9 mouse cellular contexts compared by ENCODE assay signal in the genomic region with DNA sequence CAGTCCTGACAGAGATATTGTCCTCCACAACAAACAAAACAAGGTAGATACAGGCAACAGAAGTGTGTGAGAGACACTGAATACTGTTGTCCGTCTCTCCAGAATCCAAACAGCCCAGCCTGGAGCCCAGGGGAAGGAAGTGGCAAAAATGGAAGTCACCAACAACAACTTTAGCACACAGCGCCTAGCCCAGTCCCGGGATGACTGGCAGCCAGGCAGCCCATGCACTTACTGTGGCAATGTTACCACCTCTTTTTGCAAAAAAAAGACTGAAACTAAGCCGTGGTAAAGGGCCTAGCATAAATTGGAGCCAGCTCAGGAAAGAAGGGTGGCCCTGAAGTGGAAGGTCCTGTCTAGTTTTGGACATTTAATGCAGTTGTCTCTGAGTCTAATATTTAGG. TPM values are rescaled to one million over a fixed set of nuclear protein-coding genes. Genes with fewer than 3 reads are reported as not detected.
DNase-seq lines count a peak whose midpoint lies in the region; ATAC-seq and TF ChIP-seq lines count a peak whose summit lies in the region.
"Had no signal": no experiment of that assay in that cellular context is flagged by ENCODE, and none has a peak within 500 bp of the region (broad histone marks: within the 10 kb centered on the region; RNA-seq: fewer than 3 reads in every experiment).

No protein-coding gene starts in this region.

- H3K9me3 ChIP-seq in hindbrain, embryonic 12.5 days (replicated peaks) = no peaks in the 10 kb centered on the region

- TF ChIP-seq CTCF in kidney, adult 2 months (conservative IDR thresholded peaks at IDR 0.05; ENCODE audit: insufficient read depth, insufficient read length, low read depth, low read length) = no peak

- peak overlapping the region; percentile 87 for H3K9ac ChIP-seq in hindbrain, embryonic 12.5 days

- H3K4me2 ChIP-seq in hindbrain, embryonic 12.5 days (replicated peaks) = peak overlapping the region; percentile 96

- no peaks in the 10 kb centered on the region for H3K36me3 ChIP-seq in kidney, adult 2 months (ENCODE audit: control insufficient read depth, insufficient read depth, low read length)
- peaks cover 37% of the 10 kb centered on the region for H3K36me3 ChIP-seq in hindbrain, embryonic 12.5 days

- no peaks in the 10 kb centered on the region for H3K27me3 ChIP-seq in kidney, adult 2 months (replicated peaks; ENCODE audit: control insufficient read depth, insufficient read depth, low read length)
- no peaks in the 10 kb centered on the region for H3K27me3 ChIP-seq in hindbrain, embryonic 12.5 days

- peak; percentile 27 for DNase-seq in kidney, adult 2 months
- DNase-seq in kidney, adult 8-10 months = no peak
- peak; percentile 47 for DNase-seq in adipocyte (ENCODE audit: low spot score)
- DNase-seq in lung, postnatal 14 days = peak; percentile 15
- no peak for DNase-seq in right cerebral cortex, adult 18-20 months
- DNase-seq in left cerebral cortex, adult 8-10 months (ENCODE audit: low spot score in 2 of 2) = no peak
- DNase-seq in layer of hippocampus, adult 8-10 months (ENCODE audit: low spot score in 2 of 2) = no peak

- H3K4me3 ChIP-seq in kidney, adult 2 months (ENCODE audit: insufficient read depth, low read depth, low read length) = peak overlapping the region; percentile 90
- peak overlapping the region; percentile 90 for H3K4me3 ChIP-seq in hindbrain, embryonic 12.5 days

- peak overlapping the region; percentile 55 for H3K27ac ChIP-seq in kidney, adult 2 months (ENCODE audit: insufficient read depth, low read depth, low read length)
- 0 out of 2 replicates have a peak overlapping the region, but pooled peaks have one; percentile 24 for H3K27ac ChIP-seq in hindbrain, embryonic 12.5 days

- no peak for TF ChIP-seq POLR2A in kidney, adult 2 months (IDR thresholded peaks at IDR 0.05; ENCODE audit: low read depth, low read length)

- no peak for ATAC-seq in hindbrain, embryonic 12.5 days (ENCODE audit: low FRiP score)

- H3K4me1 ChIP-seq in kidney, adult 2 months (ENCODE audit: control insufficient read depth, insufficient read depth, low read length) = peaks cover 8% of the 10 kb centered on the region; the same call in 1 of the 2 replicates
- peaks cover 12% of the 10 kb centered on the region for H3K4me1 ChIP-seq in hindbrain, embryonic 12.5 days

- 0% methylated on average over 4 of the region's 4 CpGs for WGBS in kidney, adult 2 months
- WGBS in hindbrain, embryonic 12.5 days = 14% methylated on average over 4 of the region's 4 CpGs

RNA-seq across cellular contexts. Expression of a gene that starts 0.8 kb away (rescaled TPM):
- 22.1 and 24.8 TPM in 2 replicates for polyA plus RNA-seq in kidney, adult 2 months (2012; rRNA removed)
- polyA plus RNA-seq in hindbrain, embryonic 12.5 days (2016; fragmentation: Nextera tagmentation; extraction: Ambion mirVana) = 12.8 and 14.6 TPM in 2 replicates
- 10 to 100 TPM; 20.1 to 24.4 (median 22.4) TPM for total RNA-seq in left cerebral cortex, adult 8-10 months (2022)
- 10 to 100 TPM; 24.0 to 28.4 (median 26.2) TPM for total RNA-seq in layer of hippocampus, adult 8-10 months (2022)

RNA-seq across cellular contexts. Expression of a gene that starts 1.2 kb away (rescaled TPM):
- 0.05 TPM in 1 of 2 replicates, not detected in the other for polyA plus RNA-seq in kidney, adult 2 months (2012; rRNA removed)
- 0.84 and 1.5 TPM in 2 replicates for polyA plus RNA-seq in hindbrain, embryonic 12.5 days (2016; fragmentation: Nextera tagmentation; extraction: Ambion mirVana)
- total RNA-seq in left cerebral cortex, adult 8-10 months (2022) = under 1 TPM in 1 of 4 experiments, not detected in 3; 0.16 TPM
- under 1 TPM in 3 of 4 experiments, not detected in 1; 0.18 to 0.49 (median 0.31) TPM for total RNA-seq in layer of hippocampus, adult 8-10 months (2022)
- total RNA-seq: common myeloid progenitor, adult 5-6 weeks had no signal

RNA-seq across cellular contexts. Expression of a gene that starts 26.7 kb away (rescaled TPM):
- 6.7 and 7.3 TPM in 2 replicates for polyA plus RNA-seq in kidney, adult 2 months (2012; rRNA removed)
- 63.8 and 64.5 TPM in 2 replicates for polyA plus RNA-seq in hindbrain, embryonic 12.5 days (2016; fragmentation: Nextera tagmentation; extraction: Ambion mirVana)
- total RNA-seq in left cerebral cortex, adult 8-10 months (2022) = 10 to 100 TPM; 14.4 to 17.8 (median 16.0) TPM
- 10 to 100 TPM; 11.6 to 18.5 (median 14.0) TPM for total RNA-seq in layer of hippocampus, adult 8-10 months (2022)

RNA-seq across cellular contexts. Expression of a gene that starts 28.6 kb away (rescaled TPM):
- polyA plus RNA-seq in kidney, adult 2 months (2012; rRNA removed) = 41.5 and 45.3 TPM in 2 replicates
- 74.3 and 77.8 TPM in 2 replicates for polyA plus RNA-seq in hindbrain, embryonic 12.5 days (2016; fragmentation: Nextera tagmentation; extraction: Ambion mirVana)
- 10 to 100 TPM; 36.8 to 41.5 (median 37.4) TPM for total RNA-seq in left cerebral cortex, adult 8-10 months (2022)
- total RNA-seq in layer of hippocampus, adult 8-10 months (2022) = 10 to 100 TPM; 36.4 to 39.7 (median 38.3) TPM

RNA-seq across cellular contexts. Expression of a gene that starts 34.0 kb away (rescaled TPM):
- polyA plus RNA-seq in kidney, adult 2 months (2012; rRNA removed) = 34.5 and 61.6 TPM in 2 replicates
- 241 and 248 TPM in 2 replicates for polyA plus RNA-seq in hindbrain, embryonic 12.5 days (2016; fragmentation: Nextera tagmentation; extraction: Ambion mirVana)
- total RNA-seq in left cerebral cortex, adult 8-10 months (2022) = 10 to 100 TPM; 19.8 to 39.6 (median 23.2) TPM
- 10 to 100 TPM; 12.8 to 36.2 (median 22.6) TPM for total RNA-seq in layer of hippocampus, adult 8-10 months (2022)

Comparison
In these comparisons a context has a peak if more than half of its experiments do, and no peak if none do; other contexts are left out.
1. DNase-seq: peak in kidney, adult 2 months (single experiment), adipocyte (single experiment) and lung, postnatal 14 days (single experiment); none in kidney, adult 8-10 months (0 of 2), right cerebral cortex, adult 18-20 months (single experiment), left cerebral cortex, adult 8-10 months (0 of 2) and layer of hippocampus, adult 8-10 months (0 of 2).